Mouse (Mus musculus) CH12.LX (cell line): ENCODE results near the gene S100pbp. TPM values are rescaled to one million over a fixed set of nuclear protein-coding genes. Genes with fewer than 3 reads are reported as not detected.

Experiments used
- DNase-seq: peaks from one replicate; pipeline ENCODE4 v3.0.0-alpha.2; 2013; ENCODE audit errors: extremely low read depth
- H3K27ac ChIP-seq: 2 replicates; pipeline ENCODE4 v1.5.1; 2012; ENCODE audit warnings: low read depth, mild to moderate bottlenecking, control low read depth, moderate library complexity; ENCODE audit not compliant: insufficient read depth
- H3K27me3 ChIP-seq: replicated peaks from 2 replicates; pipeline ENCODE3; 2012; ENCODE audit warnings: inconsistent platforms
- H3K36me3 ChIP-seq, 2 experiments: replicated peaks in 1 of 2; 2 replicates each; pipeline versions ENCODE3 to v1.6.1; 2012; ENCODE audit warnings: inconsistent platforms in 1 of 2, low read length in 1 of 2, mild to moderate bottlenecking in 1 of 2, mixed read lengths in 1 of 2, moderate library complexity in 1 of 2; ENCODE audit not compliant: control insufficient read depth in 1 of 2, insufficient read depth in 1 of 2
- H3K4me1 ChIP-seq, 2 experiments: 2 replicates each; pipeline ENCODE4 v1.6.1; 2012; ENCODE audit warnings: inconsistent platforms in 1 of 2, moderate library complexity in 1 of 2; ENCODE audit not compliant: insufficient read depth in 2 of 2, control insufficient read depth in 1 of 2
- H3K4me2 ChIP-seq: 2 replicates; pipeline ENCODE4 v1.6.1; 2012; ENCODE audit warnings: low read depth, mild to moderate bottlenecking, control low read depth; ENCODE audit not compliant: poor library complexity, insufficient read depth, severe bottlenecking
- H3K4me3 ChIP-seq, 3 experiments: fragments of 150-350 bp in 1 of 3; sonication (generic) in 1 of 3; replicated peaks in 1 of 3; 2 replicates each; pipeline versions ENCODE3 to v1.5.1; 2011 to 2012; ENCODE audit warnings: low read depth in 2 of 3, low read length in 2 of 3, mild to moderate bottlenecking in 2 of 3, moderate library complexity in 2 of 3, control low read depth in 1 of 3, improper control_type of control experiment in 1 of 3, inconsistent platforms in 1 of 3, mixed read lengths in 1 of 3; ENCODE audit not compliant: poor library complexity in 1 of 3
- H3K79me2 ChIP-seq: replicated peaks from 2 replicates; pipeline ENCODE4 v1.6.1; 2012; ENCODE audit warnings: mild to moderate bottlenecking, moderate library complexity; ENCODE audit not compliant: control insufficient read depth, poor library complexity, insufficient read depth, severe bottlenecking; ENCODE audit errors: extremely low read depth
- H3K9ac ChIP-seq: 2 replicates; pipeline ENCODE4 v1.6.1; 2012; ENCODE audit warnings: low read depth, mild to moderate bottlenecking, control low read depth, moderate library complexity; ENCODE audit not compliant: insufficient read depth
- H3K9me3 ChIP-seq: replicated peaks from 2 replicates; pipeline ENCODE3; 2012; ENCODE audit warnings: low read length, inconsistent platforms, mixed read lengths
- CHD2 ChIP-seq: IDR thresholded peaks from 2 replicates; pipeline ENCODE4 v1.6.1; 2011; ENCODE audit warnings: low read length, improper control_type of control experiment
- E2F4 ChIP-seq: IDR thresholded peaks from 2 replicates; pipeline ENCODE4 v1.6.1; 2011; ENCODE audit warnings: low read depth, low read length, improper control_type of control experiment; ENCODE audit not compliant: insufficient replicate concordance
- EP300 ChIP-seq: IDR thresholded peaks from 2 replicates; pipeline ENCODE4 v1.6.1; 2011; ENCODE audit warnings: low read length, improper control_type of control experiment
- ETS1 ChIP-seq: conservative IDR thresholded peaks from 2 replicates; pipeline ENCODE4 v1.6.1; 2012; ENCODE audit warnings: low read depth, mild to moderate bottlenecking, inconsistent platforms, low read length, improper control_type of control experiment, moderate library complexity
- HCFC1 ChIP-seq: IDR thresholded peaks from 2 replicates; pipeline ENCODE4 v1.6.1; 2012; ENCODE audit warnings: low read depth, mild to moderate bottlenecking, inconsistent platforms, low read length, improper control_type of control experiment
- JUN ChIP-seq: IDR thresholded peaks from 2 replicates; pipeline ENCODE4 v1.6.1; 2011; ENCODE audit warnings: low read depth, mild to moderate bottlenecking, low read length, improper control_type of control experiment, moderate library complexity; ENCODE audit not compliant: insufficient read depth
- KAT2A ChIP-seq: IDR thresholded peaks from 2 replicates; pipeline ENCODE4 v1.6.1; 2012; ENCODE audit warnings: low read length, improper control_type of control experiment, inconsistent platforms; ENCODE audit not compliant: insufficient replicate concordance
- MXI1 ChIP-seq: IDR thresholded peaks from 2 replicates; pipeline ENCODE4 v1.6.1; 2011; ENCODE audit warnings: mild to moderate bottlenecking, low read depth, low read length, improper control_type of control experiment
- MYC ChIP-seq: IDR thresholded peaks from 2 replicates; pipeline ENCODE4 v1.6.1; 2011; ENCODE audit warnings: low read depth, mild to moderate bottlenecking, improper control_type of control experiment, low read length
- NELFE ChIP-seq: IDR thresholded peaks from 2 replicates; pipeline ENCODE4 v1.6.1; 2011; ENCODE audit warnings: low read depth, low read length, improper control_type of control experiment
- POLR2A ChIP-seq: IDR thresholded peaks from 2 replicates; pipeline ENCODE4 v1.6.1; 2011; ENCODE audit warnings: low read depth, mild to moderate bottlenecking, improper control_type of control experiment, low read length
- RCOR1 ChIP-seq: conservative IDR thresholded peaks from 2 replicates; pipeline ENCODE4 v1.6.1; 2012; ENCODE audit warnings: low read depth, mild to moderate bottlenecking, inconsistent platforms, low read length, improper control_type of control experiment
- SIN3A ChIP-seq: IDR thresholded peaks from 2 replicates; pipeline ENCODE4 v1.6.1; 2012; ENCODE audit warnings: low read length, improper control_type of control experiment, inconsistent platforms
- SMC3 ChIP-seq: IDR thresholded peaks from 2 replicates; pipeline ENCODE4 v1.6.1; 2011; ENCODE audit warnings: low read depth, low read length, improper control_type of control experiment
- TBP ChIP-seq: conservative IDR thresholded peaks from 2 replicates; pipeline ENCODE4 v1.6.1; 2011; ENCODE audit warnings: low read depth, low read length, improper control_type of control experiment
- UBTF ChIP-seq: IDR thresholded peaks from 2 replicates; pipeline ENCODE4 v1.6.1; 2012; ENCODE audit warnings: low read depth, mild to moderate bottlenecking, inconsistent platforms, low read length, improper control_type of control experiment, moderate library complexity
- USF2 ChIP-seq: conservative IDR thresholded peaks from 2 replicates; pipeline ENCODE4 v1.6.1; 2011; ENCODE audit warnings: low read depth, low read length, improper control_type of control experiment
- ZC3H11A ChIP-seq: IDR thresholded peaks from 2 replicates; pipeline ENCODE4 v1.6.1; 2012; ENCODE audit warnings: low read depth, mild to moderate bottlenecking, inconsistent platforms, low read length, improper control_type of control experiment
- ZKSCAN1 ChIP-seq: IDR thresholded peaks from 2 replicates; pipeline ENCODE4 v1.6.1; 2012; ENCODE audit warnings: low read depth, inconsistent platforms, low read length, improper control_type of control experiment, borderline replicate concordance
- ZMIZ1 ChIP-seq: IDR thresholded peaks from 2 replicates; pipeline ENCODE4 v1.6.1; 2012; ENCODE audit warnings: low read depth, mild to moderate bottlenecking, inconsistent platforms, low read length, improper control_type of control experiment
- dilution Hi-C: fragments of 300-500 bp; cut with MboI; formaldehyde crosslinking; loops from 2 replicates; pipeline ENCODE4 v1.14.3; 2020; ENCODE audit warnings: low sequenced_read_pairs; ENCODE audit not compliant: extremely low pct_unique_long_range_greater_than_20kb, extremely low pct_ligation_motif_present
- in situ Hi-C: fragments of 300-500 bp; cut with MboI; formaldehyde crosslinking; loops from 3 replicates; pipeline ENCODE4 v1.14.3; 2019; ENCODE audit warnings: low sequenced_read_pairs, low pct_ligation_motif_present, low pct_unique_long_range_greater_than_20kb, mixed read lengths
- polyA plus RNA-seq: library from polyadenylated mRNA; unstranded; fragments of >175 nt; gene quantifications from 2 replicates; pipeline ENCODE4 v1.2.1, GENCODE M21; 2012; ENCODE audit warnings: low read depth; ENCODE audit not compliant: insufficient read length
- total RNA-seq, 2 experiments: library from RNA; depleted of rRNA; stranded (reverse); fragments of 300-350 nt in 1 of 2; fragments of >200 nt in 1 of 2; gene quantifications; 2 replicates each; pipeline ENCODE4 v1.2.3; 2012 to 2014

Gene S100pbp
- total and polyA plus RNA-seq, 3 experiments, result 22.5 to 43.6 (median 43.6) TPM

- TF ChIP-seq JUN, result no peak
- TF ChIP-seq HCFC1, result no peak
- peaks cover 13% of the 10 kb centered on the region for H3K27me3 ChIP-seq
- no peaks in the 10 kb centered on the region for H3K36me3 ChIP-seq
- no peak overlapping the region for H3K27ac ChIP-seq
- H3K4me1 ChIP-seq, result peaks cover 10 to 28% of the 10 kb centered on the region in 2 experiments
- no peak overlapping the region for H3K9ac ChIP-seq
- no peaks in the 10 kb centered on the region for H3K79me2 ChIP-seq
- no peak for DNase-seq
- no peak overlapping the region for H3K4me2 ChIP-seq
- dilution Hi-C loops, result no loop called here
- H3K9me3 ChIP-seq, result no peaks in the 10 kb centered on the region
- H3K4me3 ChIP-seq, result no peak overlapping the region
- in situ Hi-C loops, result no loop called here
These were observed 46.8 kb upstream of the S100pbp start for GRCm38 (mm10) chr4:129236236-129236813.

- DNase-seq, result no peak
- Histone ChIP-seq H3K27me3 (peaks cover 9% of the 10 kb centered on the region), H3K27ac (no peak overlapping the region), H3K36me3 (no peaks in the 10 kb centered on the region), H3K79me2 (no peaks in the 10 kb centered on the region), H3K4me3 (no peak overlapping the region), H3K9ac (no peak overlapping the region), H3K9me3 (no peaks in the 10 kb centered on the region), H3K4me1 (peaks cover 10 to 31% of the 10 kb centered on the region in 2 experiments), H3K4me2 (no peak overlapping the region)
- dilution Hi-C loops (no loop called here), in situ Hi-C loops (no loop called here)
- TF ChIP-seq E2F4 (no peak), SMC3 (no peak), TBP (no peak), UBTF (no peak), CHD2 (no peak), KAT2A (no peak), RCOR1 (no peak), ZMIZ1 (no peak), USF2 (no peak), ZKSCAN1 (no peak), SIN3A (no peak), MYC (no peak), POLR2A (no peak), ETS1 (no peak), MXI1 (no peak), NELFE (no peak), ZC3H11A (no peak), EP300 (no peak)
These were observed 45.6 kb upstream of the S100pbp start for GRCm38 (mm10) chr4:129235147-129235546.
